Mouse (Mus musculus) lung, postnatal 0 days (tissue): ENCODE measurements around the gene Tmem132d. TPM values are rescaled to one million over a fixed set of nuclear protein-coding genes. Genes with fewer than 3 reads are reported as not detected.
"Not testable (repeated sequence)": the region's sequence is repeated elsewhere in the genome, so short reads cannot be mapped to it uniquely, and the experiment has no call there.

Experiments
- ATAC-seq: fragments of 200-750 bp; cut with Nextera tagmentation; 2 replicates; pipeline ENCODE4 v1.8.0; 2017; ENCODE audit warnings: moderate library complexity
- DNase-seq: peaks from one replicate; pipeline ENCODE4 v3.0.0-alpha.2; 2016; ENCODE audit warnings: low spot score
- H3K27ac ChIP-seq: fragments of 300-500 bp; sonication (generic); 2 replicates; pipeline ENCODE4 v1.5.1; 2014; ENCODE audit warnings: antibody characterized with exemption, mild to moderate bottlenecking, low read length, mixed read lengths
- H3K27me3 ChIP-seq: fragments of 300-500 bp; sonication (generic); replicated peaks from 2 replicates; pipeline ENCODE4 v1.6.1; 2014; ENCODE audit warnings: low read length, mixed read lengths; ENCODE audit not compliant: insufficient read depth
- H3K36me3 ChIP-seq: fragments of 300-500 bp; sonication (generic); 2 replicates; pipeline ENCODE4 v1.6.1; 2014; ENCODE audit warnings: low read length, mixed read lengths; ENCODE audit not compliant: insufficient read depth
- H3K4me1 ChIP-seq: fragments of 300-500 bp; sonication (generic); 2 replicates; pipeline ENCODE4 v1.6.1; 2014; ENCODE audit warnings: antibody characterized with exemption, low read depth, low read length, mixed read lengths; ENCODE audit not compliant: insufficient read depth
- H3K4me2 ChIP-seq: fragments of 300-500 bp; sonication (generic); replicated peaks from 2 replicates; pipeline ENCODE4 v1.6.1; 2014; ENCODE audit warnings: low read depth, mild to moderate bottlenecking, low read length, moderate library complexity, mixed read lengths
- H3K4me3 ChIP-seq: fragments of 300-500 bp; sonication (generic); 2 replicates; pipeline ENCODE4 v1.5.1; 2014; ENCODE audit warnings: low read depth, low read length
- H3K9ac ChIP-seq: fragments of 300-500 bp; sonication (generic); replicated peaks from 2 replicates; pipeline ENCODE4 v1.6.1; 2014; ENCODE audit warnings: low read depth, mild to moderate bottlenecking
- H3K9me3 ChIP-seq: fragments of 300-500 bp; sonication (generic); 2 replicates; pipeline ENCODE4 v1.6.1; 2016; ENCODE audit warnings: low read length, mixed read lengths
- CTCF ChIP-seq: IDR thresholded peaks from 2 replicates; pipeline ENCODE4 v1.5.1; 2016; ENCODE audit warnings: antibody characterized with exemption, mild to moderate bottlenecking
- EP300 ChIP-seq: IDR thresholded peaks from 2 replicates; pipeline ENCODE4 v1.6.1; 2016; ENCODE audit warnings: antibody characterized with exemption, mild to moderate bottlenecking, control low read depth
- WGBS: fragments of 180-500 bp; shearing (Covaris S2); extraction: QIAGEN DNeasy Blood & Tissue Kit; methylation state at CpG from one replicate; pipeline ENCODE4 v1.1.7; 2014; 5-methylcytosine and 5-hydroxymethylcytosine counted together
- polyA plus RNA-seq: library from polyadenylated mRNA; unstranded; fragments of >200 nt; fragmentation: Nextera tagmentation; extraction: Ambion mirVana; gene quantifications from 2 replicates; pipeline ENCODE4 v1.2.1, GENCODE M21; 2015

Gene Tmem132d
- polyA plus RNA-seq, 1 experiment from 2014 or later: 1.6 TPM

GRCm38 (mm10) chr5:128027076-128027475, 405.8 kb downstream of the Tmem132d start:
- Histone ChIP-seq H3K4me2 (no peak overlapping the region), H3K27me3 (no peaks in the 10 kb centered on the region), H3K4me3 (no peak overlapping the region), H3K4me1 (no peaks in the 10 kb centered on the region), H3K27ac (no peak overlapping the region), H3K9me3 (no peaks in the 10 kb centered on the region), H3K9ac (no peak overlapping the region), H3K36me3 (no peaks in the 10 kb centered on the region)
- no peak for ATAC-seq
- TF ChIP-seq EP300 (no peak), CTCF (no peak)
- WGBS: 63% methylated on average over 2 of the region's 2 CpGs
- no peak for DNase-seq

DNA sequence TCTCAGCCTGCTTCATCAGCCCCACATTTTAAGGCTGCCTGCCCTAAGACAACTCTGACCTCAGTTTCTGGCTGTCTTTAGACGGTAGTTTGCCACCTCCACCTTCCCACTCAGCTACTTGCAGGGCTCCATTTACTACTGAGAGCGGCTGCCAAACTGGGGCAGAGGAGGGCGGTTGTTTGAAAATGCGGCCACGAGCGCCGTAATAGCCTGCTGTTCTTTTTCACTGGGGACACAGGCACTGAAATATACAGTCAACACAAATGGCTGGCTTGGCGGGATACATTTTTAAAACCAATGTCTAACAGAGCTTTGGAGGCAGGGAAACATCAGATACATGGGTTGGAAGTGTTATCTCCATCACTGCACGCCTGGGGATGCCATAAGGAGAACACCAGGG, 428.2 kb downstream of the Tmem132d start:
- no peak overlapping the region for H3K27ac ChIP-seq
- H3K4me2 ChIP-seq: no peak overlapping the region
- H3K4me3 ChIP-seq: no peak overlapping the region
- H3K9me3 ChIP-seq: no peaks in the 10 kb centered on the region
- WGBS: 67% methylated on average over 9 of the region's 9 CpGs
- H3K4me1 ChIP-seq: no peaks in the 10 kb centered on the region
- no peaks in the 10 kb centered on the region for H3K36me3 ChIP-seq
- no peak for ATAC-seq
- TF ChIP-seq EP300 (no peak), CTCF (no peak)
- no peak overlapping the region for H3K9ac ChIP-seq
- no peaks in the 10 kb centered on the region for H3K27me3 ChIP-seq
- DNase-seq: no peak

GRCm38 (mm10) chr5:127996526-127997245, 436.2 kb downstream of the Tmem132d start:
- Histone ChIP-seq H3K4me1 (no peaks in the 10 kb centered on the region), H3K4me2 (no peak overlapping the region), H3K9ac (no peak overlapping the region), H3K27ac (no peak overlapping the region), H3K4me3 (no peak overlapping the region), H3K9me3 (no peaks in the 10 kb centered on the region), H3K36me3 (no peaks in the 10 kb centered on the region), H3K27me3 (no peaks in the 10 kb centered on the region)
- DNase-seq: no peak
- WGBS: 67% methylated on average over 10 of the region's 10 CpGs
- ATAC-seq: no peak
- no peak for TF ChIP-seq CTCF
- TF ChIP-seq EP300: no peak

DNA sequence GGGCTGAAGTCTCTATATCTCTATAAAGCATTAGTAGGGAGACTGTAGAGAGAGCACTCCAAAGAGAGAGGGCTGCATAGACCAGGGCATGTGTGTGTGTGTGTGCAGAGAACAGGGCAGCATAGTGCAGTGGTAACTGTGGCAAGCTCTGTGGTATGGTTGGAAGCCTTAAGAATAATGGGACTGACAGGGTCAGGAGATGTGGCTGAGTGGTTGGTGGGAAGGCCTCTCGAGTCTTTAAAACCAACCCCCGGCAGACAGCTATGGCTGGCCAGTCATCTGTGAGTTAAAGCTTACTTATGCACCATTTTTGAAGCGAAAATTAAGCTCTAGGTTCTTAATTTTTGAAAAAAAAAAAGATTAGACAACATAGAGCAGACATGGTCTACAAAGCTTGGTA, 439.4 kb downstream of the Tmem132d start:
- Histone ChIP-seq H3K4me1 (no peaks in the 10 kb centered on the region), H3K27me3 (no peaks in the 10 kb centered on the region), H3K9ac (no peak overlapping the region), H3K4me3 (no peak overlapping the region), H3K4me2 (no peak overlapping the region), H3K27ac (no peak overlapping the region), H3K9me3 (no peaks in the 10 kb centered on the region), H3K36me3 (no peaks in the 10 kb centered on the region)
- ATAC-seq (no peak), DNase-seq (no peak)
- WGBS: 65% methylated on average over 3 of the region's 3 CpGs
- TF ChIP-seq CTCF (no peak), EP300 (no peak)

DNA sequence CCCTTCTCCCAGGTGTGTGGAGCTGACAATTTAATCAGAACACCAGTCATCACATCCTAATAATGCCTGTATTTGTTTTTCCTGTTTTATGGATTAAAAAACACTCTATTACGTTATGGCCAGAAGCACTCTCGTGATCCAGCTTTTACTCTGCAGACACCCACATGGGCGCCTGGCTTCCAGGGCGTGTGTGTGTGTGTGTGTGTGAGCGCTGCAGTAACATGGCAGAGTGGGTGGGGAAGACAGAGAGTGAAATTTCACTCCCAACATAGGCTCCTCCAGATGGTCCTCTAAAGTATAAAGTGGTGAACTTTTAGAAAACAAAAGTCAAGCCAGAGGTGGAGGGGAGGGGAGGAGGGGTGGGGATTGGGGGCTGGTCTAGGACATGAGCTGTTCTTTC, 442.1 kb downstream of the Tmem132d start:
- no peaks in the 10 kb centered on the region for H3K27me3 ChIP-seq
- no peak overlapping the region for H3K9ac ChIP-seq
- no peaks in the 10 kb centered on the region for H3K4me1 ChIP-seq
- DNase-seq (no peak), ATAC-seq (no peak)
- H3K9me3 ChIP-seq: no peaks in the 10 kb centered on the region
- H3K4me2 ChIP-seq: no peak overlapping the region
- 85% methylated on average over 5 of the region's 5 CpGs for WGBS
- H3K36me3 ChIP-seq: no peaks in the 10 kb centered on the region
- no peak overlapping the region for H3K27ac ChIP-seq
- no peak for TF ChIP-seq CTCF
- no peak for TF ChIP-seq EP300
- no peak overlapping the region for H3K4me3 ChIP-seq

- H3K27me3 ChIP-seq, ATAC-seq, H3K9ac ChIP-seq, H3K36me3 ChIP-seq, H3K27ac ChIP-seq, H3K4me1 ChIP-seq, DNase-seq, H3K9me3 ChIP-seq, H3K4me2 ChIP-seq, H3K4me3 ChIP-seq: not testable (repeated sequence)
- WGBS: 44% methylated on average over 6 of the region's 6 CpGs
Measured at GRCm38 (mm10) chr5:127980003-127980358, 452.9 kb downstream of the Tmem132d start.
